Mouse (Mus musculus) CH12.LX (cell line): ENCODE measurements at regions not wholly inside any gene's neighbourhood (a gene's known extent, or its start where the extent isn't known, plus 50 kb on each side); places are given as distances from the start of the nearest gene placed in this dataset.

ENCODE experiments used
- CHD1 ChIP-seq: IDR thresholded peaks from 2 replicates; pipeline ENCODE4 v1.6.1; 2012; ENCODE audit warnings: low read depth, low read length, improper control_type of control experiment, inconsistent platforms
- CTCF ChIP-seq, 2 experiments: IDR thresholded peaks in 1 of 2; conservative IDR thresholded peaks in 1 of 2; 2 replicates each; pipeline ENCODE4 v1.5.1; 2011 to 2012; ENCODE audit warnings: low read depth in 2 of 2, low read length in 2 of 2, improper control_type of control experiment in 1 of 2, inconsistent platforms in 1 of 2, mild to moderate bottlenecking in 1 of 2, moderate library complexity in 1 of 2
- ELF1 ChIP-seq: IDR thresholded peaks from 2 replicates; pipeline ENCODE4 v1.6.1; 2014; ENCODE audit warnings: low read depth, mild to moderate bottlenecking, inconsistent platforms, low read length, improper control_type of control experiment
- EP300 ChIP-seq: IDR thresholded peaks from 2 replicates; pipeline ENCODE4 v1.6.1; 2011; ENCODE audit warnings: low read length, improper control_type of control experiment
- MAX ChIP-seq: IDR thresholded peaks from 2 replicates; pipeline ENCODE4 v1.6.1; 2011; ENCODE audit warnings: low read length, improper control_type of control experiment
- MXI1 ChIP-seq: IDR thresholded peaks from 2 replicates; pipeline ENCODE4 v1.6.1; 2011; ENCODE audit warnings: mild to moderate bottlenecking, low read depth, low read length, improper control_type of control experiment
- NELFE ChIP-seq: IDR thresholded peaks from 2 replicates; pipeline ENCODE4 v1.6.1; 2011; ENCODE audit warnings: low read depth, low read length, improper control_type of control experiment
- POLR2A ChIP-seq: IDR thresholded peaks from 2 replicates; pipeline ENCODE4 v1.6.1; 2011; ENCODE audit warnings: low read depth, mild to moderate bottlenecking, improper control_type of control experiment, low read length
- RAD21 ChIP-seq: IDR thresholded peaks from 2 replicates; pipeline ENCODE4 v1.6.1; 2011; ENCODE audit warnings: low read depth, mild to moderate bottlenecking, low read length, improper control_type of control experiment, moderate library complexity
- TCF12 ChIP-seq: IDR thresholded peaks from 2 replicates; pipeline ENCODE4 v1.6.1; 2014; ENCODE audit warnings: low read depth, mild to moderate bottlenecking, inconsistent platforms, low read length, improper control_type of control experiment
- USF2 ChIP-seq: conservative IDR thresholded peaks from 2 replicates; pipeline ENCODE4 v1.6.1; 2011; ENCODE audit warnings: low read depth, low read length, improper control_type of control experiment
- ZC3H11A ChIP-seq: IDR thresholded peaks from 2 replicates; pipeline ENCODE4 v1.6.1; 2012; ENCODE audit warnings: low read depth, mild to moderate bottlenecking, inconsistent platforms, low read length, improper control_type of control experiment

- TF ChIP-seq NELFE (no peak), USF2 (no peak), MAX (no peak), MXI1 (no peak), CTCF (conservative IDR thresholded peaks at IDR 0.05 in 1 of 2, IDR thresholded peaks at IDR 0.05 in 1 of 2; ENCODE audit: low read depth in 2 of 2, low read length in 2 of 2) (no peak), CHD1 (no peak), RAD21 (no peak), TCF12 (no peak), ELF1 (no peak), ZC3H11A (no peak), EP300 (no peak), POLR2A (no peak)
Measured at GRCm38 (mm10) chr4:45739696-45740095, 59.1 kb upstream of the Aldh1b1 start.
